Mouse (Mus musculus) layer of hippocampus, adult 8-10 months (tissue): Measurements from ENCODE around the gene Ccdc157. TPM values are rescaled to one million over a fixed set of nuclear protein-coding genes. Genes with fewer than 3 reads are reported as not detected.

Experiments used
- DNase-seq, 2 experiments: peaks; one replicate each; pipeline ENCODE4 v3.0.0; 2022; ENCODE audit warnings: low spot score in 2 of 2
- total RNA-seq, 4 experiments: library from RNA; stranded (reverse); gene quantifications; 2 replicates each; pipeline ENCODE4 v1.2.4; 2022

The Ccdc157 gene
- total RNA-seq, 4 experiments from 2014 or later: 13.8 to 18.5 (median 15.4) TPM

GRCm38 (mm10) chr11:4183511-4183910 lies 23.4 kb upstream of the Ccdc157 start:
- DNase-seq: no peak

- DNase-seq: no peak
Observed at GRCm38 (mm10) chr11:4182061-4182460, 22.0 kb upstream of the Ccdc157 start.

- no peak for DNase-seq
Observed at GRCm38 (mm10) chr11:4177716-4178115, 17.6 kb upstream of the Ccdc157 start.

- DNase-seq: peak; percentile 73 to 86
Observed at GRCm38 (mm10) chr11:4174586-4174985, 14.5 kb upstream of the Ccdc157 start.

- no peak for DNase-seq
Observed at GRCm38 (mm10) chr11:4166467-4167090, 6.5 kb upstream of the Ccdc157 start.

GRCm38 (mm10) chr11:4164701-4165100 lies 4.6 kb upstream of the Ccdc157 start:
- DNase-seq: no peak

GRCm38 (mm10) chr11:4160758-4161480 lies 826 bp upstream of the Ccdc157 start:
- no peak for DNase-seq

GRCm38 (mm10) chr11:4158676-4159075 lies 1.4 kb downstream of the Ccdc157 start:
- no peak for DNase-seq

GRCm38 (mm10) chr11:4155641-4156040 lies 4.5 kb downstream of the Ccdc157 start:
- peak in 1 of 2 experiments; percentile 38 for DNase-seq

GRCm38 (mm10) chr11:4153694-4154093 lies 6.4 kb downstream of the Ccdc157 start:
- DNase-seq: no peak

- no peak for DNase-seq
Observed at GRCm38 (mm10) chr11:4149886-4150285, 10.2 kb downstream of the Ccdc157 start.

- no peak for DNase-seq
Observed at GRCm38 (mm10) chr11:4148536-4149156, 11.4 kb downstream of the Ccdc157 start.

GRCm38 (mm10) chr11:4148120-4148519 lies 12.0 kb downstream of the Ccdc157 start:
- no peak for DNase-seq

- no peak for DNase-seq
Observed at GRCm38 (mm10) chr11:4147098-4147497, 13.0 kb downstream of the Ccdc157 start.

- no peak for DNase-seq
Observed at GRCm38 (mm10) chr11:4146381-4146780, 13.7 kb downstream of the Ccdc157 start.

- no peak for DNase-seq
Observed at GRCm38 (mm10) chr11:4143281-4144062, 16.6 kb downstream of the Ccdc157 start.

- no peak for DNase-seq
Observed at GRCm38 (mm10) chr11:4142352-4142751, 17.7 kb downstream of the Ccdc157 start.

- DNase-seq: no peak
Observed at GRCm38 (mm10) chr11:4141505-4141904, 18.6 kb downstream of the Ccdc157 start.

- DNase-seq: no peak
Observed at GRCm38 (mm10) chr11:4138964-4139363, 21.1 kb downstream of the Ccdc157 start.

- peak; percentile 65 to 86 for DNase-seq
Observed at GRCm38 (mm10) chr11:4134986-4135935, 24.8 kb downstream of the Ccdc157 start, which contains the start of gene Rnf215. Rnf215 (plus strand) TSS chr11:4135202.
